In genomic region chr17:28122949-28123348, GRCm38 (mm10) we compare ENCODE assay signal across 27 mouse cellular contexts. TPM values are rescaled to one million over a fixed set of nuclear protein-coding genes. Genes with fewer than 3 reads are reported as not detected.
DNase-seq lines count a peak whose midpoint lies in the region; ATAC-seq and TF ChIP-seq lines count a peak whose summit lies in the region.
"Had no signal": no experiment of that assay in that cellular context is flagged by ENCODE, and none has a peak within 500 bp of the region (broad histone marks: within the 10 kb centered on the region; RNA-seq: fewer than 3 reads in every experiment).

No protein-coding gene starts in this region.

- no peak overlapping the region for H3K27ac ChIP-seq in heart, embryonic 11.5 days (ENCODE audit: low read depth, low read length)
- no peak overlapping the region for H3K27ac ChIP-seq in midbrain, embryonic 11.5 days (ENCODE audit: low read depth, low read length)
- no peak overlapping the region for H3K27ac ChIP-seq in midbrain, embryonic 14.5 days (replicated peaks; ENCODE audit: low read depth, low read length)
- H3K27ac ChIP-seq in embryonic facial prominence, embryonic 12.5 days = peak overlapping the region; percentile 50
- H3K27ac ChIP-seq in midbrain, embryonic 13.5 days = no peak overlapping the region
- H3K27ac ChIP-seq in layer of hippocampus, adult 2 months = no peak overlapping the region
- H3K27ac ChIP-seq: forebrain, embryonic 13.5 days; gastrocnemius, adult 2 months; limb, embryonic 12.5 days; liver, embryonic 12.5 days had no signal

- peak overlapping the region; percentile 10; the same call in 1 of the 2 replicates for H3K9ac ChIP-seq in heart, embryonic 11.5 days (ENCODE audit: low read depth, low read length)
- H3K9ac ChIP-seq in midbrain, embryonic 11.5 days (ENCODE audit: low read length) = peak overlapping the region; percentile 34
- no peak overlapping the region; the same call in 1 of the 2 replicates for H3K9ac ChIP-seq in midbrain, embryonic 14.5 days (replicated peaks; ENCODE audit: low read length)
- no peak overlapping the region for H3K9ac ChIP-seq in embryonic facial prominence, embryonic 12.5 days
- H3K9ac ChIP-seq in midbrain, embryonic 13.5 days (replicated peaks) = peak overlapping the region; percentile 36; the same call in 1 of the 2 replicates
- H3K9ac ChIP-seq: forebrain, embryonic 13.5 days; heart, embryonic 12.5 days; limb, embryonic 12.5 days; liver, embryonic 12.5 days had no signal

- WGBS in heart, embryonic 11.5 days (ENCODE audit: insufficient replicate concordance) = 58% methylated on average over 13 of the region's 13 CpGs
- 52% methylated on average over 13 of the region's 13 CpGs for WGBS in midbrain, embryonic 11.5 days
- 28% methylated on average over 13 of the region's 13 CpGs for WGBS in midbrain, embryonic 14.5 days
- WGBS in embryonic facial prominence, embryonic 12.5 days = 37% methylated on average over 13 of the region's 13 CpGs
- 37% methylated on average over 13 of the region's 13 CpGs for WGBS in midbrain, embryonic 13.5 days

- H3K4me1 ChIP-seq in heart, embryonic 11.5 days (ENCODE audit: control insufficient read depth, insufficient read depth, low read length) = peaks cover 3% of the 10 kb centered on the region
- H3K4me1 ChIP-seq in midbrain, embryonic 11.5 days (ENCODE audit: control insufficient read depth, insufficient read depth, low read length) = peaks cover 15% of the 10 kb centered on the region
- H3K4me1 ChIP-seq in midbrain, embryonic 14.5 days (ENCODE audit: control insufficient read depth, insufficient read depth, low read length) = peaks cover 15% of the 10 kb centered on the region
- H3K4me1 ChIP-seq in embryonic facial prominence, embryonic 12.5 days = peaks cover 9% of the 10 kb centered on the region; the same call in 1 of the 2 replicates
- peaks cover 20% of the 10 kb centered on the region for H3K4me1 ChIP-seq in midbrain, embryonic 13.5 days (replicated peaks)
- H3K4me1 ChIP-seq: limb, embryonic 12.5 days; liver, embryonic 12.5 days had no signal

- DNase-seq in heart, postnatal 10 days = no peak
- DNase-seq in midbrain, embryonic 11.5 days (ENCODE audit: low spot score, missing footprints) = no peak
- DNase-seq in midbrain, embryonic 14.5 days = no peak
- no peak for DNase-seq in layer of hippocampus, adult 2 months (ENCODE audit: low spot score in 2 of 2)
- no peak for DNase-seq in thymus, postnatal 0 days (ENCODE audit: low spot score)
- DNase-seq: adrenal gland, postnatal 25 days; cerebellum, adult 8-10 months; cerebellum, postnatal 36 days; gastrocnemius, adult 2 months; kidney, adult 8-10 months; kidney, postnatal 10 days; lung, adult 18-20 months; lung, postnatal 14 days; right cerebral cortex, adult 18-20 months; right cerebral cortex, postnatal 4 days; thymus, postnatal 25 days had no signal

- peaks cover 3% of the 10 kb centered on the region for H3K27me3 ChIP-seq in heart, embryonic 11.5 days (ENCODE audit: control insufficient read depth, insufficient read depth, low read length)
- no peaks in the 10 kb centered on the region for H3K27me3 ChIP-seq in midbrain, embryonic 11.5 days (ENCODE audit: control insufficient read depth, insufficient read depth, low read length)
- H3K27me3 ChIP-seq in midbrain, embryonic 14.5 days (ENCODE audit: control insufficient read depth, insufficient read depth, low read length) = no peaks in the 10 kb centered on the region
- no peaks in the 10 kb centered on the region for H3K27me3 ChIP-seq in embryonic facial prominence, embryonic 12.5 days
- peaks cover 9% of the 10 kb centered on the region; the same call in 1 of the 2 replicates for H3K27me3 ChIP-seq in midbrain, embryonic 13.5 days
- H3K27me3 ChIP-seq: forebrain, embryonic 13.5 days; limb, embryonic 12.5 days had no signal

- ATAC-seq in heart, embryonic 11.5 days (replicated peaks; ENCODE audit: insufficient number of reproducible peaks, low FRiP score, low TSS enrichment) = no peak
- no peak for ATAC-seq in midbrain, embryonic 11.5 days (ENCODE audit: low FRiP score)
- no peak for ATAC-seq in midbrain, embryonic 14.5 days (ENCODE audit: low FRiP score, low TSS enrichment)
- ATAC-seq in embryonic facial prominence, embryonic 12.5 days (ENCODE audit: insufficient number of reproducible peaks, insufficient read depth, low FRiP score, low TSS enrichment) = no peak
- ATAC-seq in midbrain, embryonic 13.5 days = no peak
- ATAC-seq: CD4-positive, CD25-positive, alpha-beta regulatory T cell, adult 4 months; forebrain, embryonic 13.5 days; inflammation-experienced regulatory T-cells, adult 6 months; liver, embryonic 12.5 days had no signal

- no peaks in the 10 kb centered on the region for H3K36me3 ChIP-seq in heart, embryonic 11.5 days (ENCODE audit: control insufficient read depth, insufficient read depth, low read length)
- no peaks in the 10 kb centered on the region for H3K36me3 ChIP-seq in midbrain, embryonic 11.5 days (ENCODE audit: control insufficient read depth, insufficient read depth, low read length)
- H3K36me3 ChIP-seq in midbrain, embryonic 14.5 days (ENCODE audit: control insufficient read depth, insufficient read depth, low read length) = no peaks in the 10 kb centered on the region
- H3K36me3 ChIP-seq in embryonic facial prominence, embryonic 12.5 days = no peaks in the 10 kb centered on the region
- H3K36me3 ChIP-seq in midbrain, embryonic 13.5 days = no peaks in the 10 kb centered on the region
- H3K36me3 ChIP-seq: heart, embryonic 12.5 days; limb, embryonic 12.5 days; liver, embryonic 12.5 days had no signal

- no peak overlapping the region for H3K4me2 ChIP-seq in heart, embryonic 11.5 days
- no peak overlapping the region; the same call in 1 of the 2 replicates for H3K4me2 ChIP-seq in midbrain, embryonic 11.5 days
- H3K4me2 ChIP-seq in midbrain, embryonic 14.5 days (ENCODE audit: low read length) = no peak overlapping the region
- no peak overlapping the region for H3K4me2 ChIP-seq in embryonic facial prominence, embryonic 12.5 days (replicated peaks)
- peak overlapping the region; percentile 27 for H3K4me2 ChIP-seq in midbrain, embryonic 13.5 days (replicated peaks)
- H3K4me2 ChIP-seq: forebrain, embryonic 13.5 days; heart, embryonic 12.5 days; limb, embryonic 12.5 days; liver, embryonic 12.5 days had no signal

- intact Hi-C loops in heart, postnatal 10 days (cut with DNase I) = no loop called here

- H3K4me3 ChIP-seq in heart, embryonic 11.5 days (ENCODE audit: low read depth, low read length) = no peak overlapping the region
- no peak overlapping the region for H3K4me3 ChIP-seq in midbrain, embryonic 11.5 days (ENCODE audit: low read depth, low read length)
- H3K4me3 ChIP-seq in midbrain, embryonic 14.5 days (replicated peaks; ENCODE audit: low read depth, low read length) = no peak overlapping the region
- H3K4me3 ChIP-seq in embryonic facial prominence, embryonic 12.5 days = no peak overlapping the region
- no peak overlapping the region for H3K4me3 ChIP-seq in midbrain, embryonic 13.5 days (replicated peaks)
- no peak overlapping the region for H3K4me3 ChIP-seq in layer of hippocampus, adult 2 months
- H3K4me3 ChIP-seq: erythroblast, embryonic 14.5 days; forebrain, embryonic 13.5 days; gastrocnemius, adult 2 months; heart, embryonic 12.5 days; limb, embryonic 12.5 days; liver, embryonic 12.5 days had no signal

- TF ChIP-seq CTCF in layer of hippocampus, adult 2 months (conservative IDR thresholded peaks at IDR 0.05) = no peak

- H3K9me3 ChIP-seq in heart, embryonic 11.5 days (replicated peaks; ENCODE audit: control insufficient read depth, low read length) = no peaks in the 10 kb centered on the region
- H3K9me3 ChIP-seq in midbrain, embryonic 11.5 days (ENCODE audit: control insufficient read depth, low read length) = no peaks in the 10 kb centered on the region
- H3K9me3 ChIP-seq in midbrain, embryonic 14.5 days (ENCODE audit: control insufficient read depth, low read length) = no peaks in the 10 kb centered on the region
- H3K9me3 ChIP-seq in embryonic facial prominence, embryonic 12.5 days = no peaks in the 10 kb centered on the region
- H3K9me3 ChIP-seq in midbrain, embryonic 13.5 days = no peaks in the 10 kb centered on the region
- H3K9me3 ChIP-seq: forebrain, embryonic 13.5 days; limb, embryonic 12.5 days; liver, embryonic 12.5 days had no signal

RNA-seq across cellular contexts. Expression of gene Scube3, which starts 19.0 kb away (rescaled TPM):
- 1.7 and 2.3 TPM in 2 replicates for polyA plus RNA-seq in heart, embryonic 11.5 days (2014; fragmentation: Nextera tagmentation; extraction: Ambion mirVana)
- total RNA-seq in heart, postnatal 10 days (2021) = 1 to 10 TPM in 1 of 2 experiments, under 1 TPM in 1; 0.82 to 1.0 TPM
- polyA plus RNA-seq in midbrain, embryonic 11.5 days (2014; fragmentation: Nextera tagmentation; extraction: Ambion mirVana) = 10.1 and 10.2 TPM in 2 replicates
- polyA plus RNA-seq in midbrain, embryonic 14.5 days (2014; fragmentation: Nextera tagmentation; extraction: Ambion mirVana) = 7.3 and 8.0 TPM in 2 replicates
- polyA plus RNA-seq in embryonic facial prominence, embryonic 12.5 days (2016; fragmentation: Nextera tagmentation; extraction: Ambion mirVana) = 10.8 TPM in 2 replicates
- polyA plus RNA-seq in midbrain, embryonic 13.5 days (2015; fragmentation: Nextera tagmentation; extraction: Ambion mirVana) = 5.6 and 6.1 TPM in 2 replicates
- total RNA-seq in layer of hippocampus, adult 2 months (2021) = 1 to 10 TPM; 1.1 TPM
- polyA plus RNA-seq in thymus, postnatal 0 days (2015; fragmentation: Nextera tagmentation; extraction: Ambion mirVana) = 0.08 and 0.12 TPM in 2 replicates
- polyA plus RNA-seq: CD4-positive, CD25-positive, alpha-beta regulatory T cell, adult 4 months; erythroblast, embryonic 14.5 days; inflammation-experienced regulatory T-cells, adult 6 months had no signal

RNA-seq across cellular contexts. Expression of gene Tcp11, which starts 42.5 kb away (rescaled TPM):
- 0.34 and 0.49 TPM in 2 replicates for polyA plus RNA-seq in heart, embryonic 11.5 days (2014; fragmentation: Nextera tagmentation; extraction: Ambion mirVana)
- under 1 TPM; 0.12 to 0.25 TPM for total RNA-seq in heart, postnatal 10 days (2021)
- polyA plus RNA-seq in midbrain, embryonic 11.5 days (2014; fragmentation: Nextera tagmentation; extraction: Ambion mirVana) = 0.70 and 1.0 TPM in 2 replicates
- polyA plus RNA-seq in midbrain, embryonic 14.5 days (2014; fragmentation: Nextera tagmentation; extraction: Ambion mirVana) = 0.88 and 1.1 TPM in 2 replicates
- 1.7 and 1.9 TPM in 2 replicates for polyA plus RNA-seq in embryonic facial prominence, embryonic 12.5 days (2016; fragmentation: Nextera tagmentation; extraction: Ambion mirVana)
- polyA plus RNA-seq in midbrain, embryonic 13.5 days (2015; fragmentation: Nextera tagmentation; extraction: Ambion mirVana) = 1.6 and 2.0 TPM in 2 replicates
- total RNA-seq in layer of hippocampus, adult 2 months (2021) = under 1 TPM; 0.74 to 0.84 TPM
- polyA plus RNA-seq in thymus, postnatal 0 days (2015; fragmentation: Nextera tagmentation; extraction: Ambion mirVana) = 1.3 and 2.0 TPM in 2 replicates
- total RNA-seq: adrenal gland, postnatal 25 days; gastrocnemius, adult 2 months; heart, postnatal 25 days had no signal
- polyA plus RNA-seq: erythroblast, embryonic 14.5 days had no signal

RNA-seq across cellular contexts. Expression of gene Zfp523, which starts 54.0 kb away (rescaled TPM):
- 19.5 and 21.0 TPM in 2 replicates for polyA plus RNA-seq in heart, embryonic 11.5 days (2014; fragmentation: Nextera tagmentation; extraction: Ambion mirVana)
- total RNA-seq in heart, postnatal 10 days (2021) = 10 to 100 TPM; 21.4 to 26.9 TPM
- 24.6 and 30.2 TPM in 2 replicates for polyA plus RNA-seq in midbrain, embryonic 11.5 days (2014; fragmentation: Nextera tagmentation; extraction: Ambion mirVana)
- polyA plus RNA-seq in midbrain, embryonic 14.5 days (2014; fragmentation: Nextera tagmentation; extraction: Ambion mirVana) = 41.8 and 51.9 TPM in 2 replicates
- polyA plus RNA-seq in embryonic facial prominence, embryonic 12.5 days (2016; fragmentation: Nextera tagmentation; extraction: Ambion mirVana) = 51.9 and 52.8 TPM in 2 replicates
- polyA plus RNA-seq in midbrain, embryonic 13.5 days (2015; fragmentation: Nextera tagmentation; extraction: Ambion mirVana) = 44.2 and 45.6 TPM in 2 replicates
- 100 to 1,000 TPM; 104 to 106 TPM for total RNA-seq in layer of hippocampus, adult 2 months (2021)
- polyA plus RNA-seq in thymus, postnatal 0 days (2015; fragmentation: Nextera tagmentation; extraction: Ambion mirVana) = 15.0 and 17.8 TPM in 2 replicates

Comparison
In these comparisons a context has a peak if more than half of its experiments do, and no peak if none do; other contexts are left out.
1. H3K9ac ChIP-seq: peak in heart, embryonic 11.5 days (single experiment), midbrain, embryonic 11.5 days (single experiment) and midbrain, embryonic 13.5 days (single experiment); none in midbrain, embryonic 14.5 days (single experiment) and embryonic facial prominence, embryonic 12.5 days (single experiment).